Mouse (Mus musculus): Measurements from ENCODE around the gene Efcab8. TPM values are rescaled to one million over a fixed set of nuclear protein-coding genes. Genes with fewer than 3 reads are reported as not detected.
A peak's percentile ranks its signal among the peaks of the same experiment; 100 is the strongest.
"Not testable (repeated sequence)": the region's sequence is repeated elsewhere in the genome, so short reads cannot be mapped to it uniquely, and the experiment has no call there.

Gene Efcab8
- total RNA-seq, 2 experiments from 2014 or later = 0.28 TPM; not detected in 1

DNA sequence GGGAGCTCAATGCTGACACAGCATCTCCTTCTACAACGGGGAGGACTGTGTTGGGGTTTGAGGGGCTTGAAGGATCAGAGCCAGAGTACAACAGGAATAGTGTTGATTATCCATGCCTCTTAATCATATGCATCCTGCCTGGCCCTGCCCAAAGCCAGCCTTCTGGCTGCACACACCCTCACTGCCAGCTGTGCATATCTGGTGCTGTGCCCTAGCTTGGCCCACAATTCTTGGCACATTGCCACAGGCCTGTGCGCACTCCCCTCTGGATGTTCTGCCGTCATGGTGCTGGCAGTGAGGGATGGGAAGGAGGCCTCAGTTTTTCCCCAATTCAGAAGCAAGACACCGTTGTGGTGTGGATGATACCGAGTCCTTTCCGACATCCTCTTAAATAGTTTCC is 44.9 kb downstream of the Efcab8 start:
- DNase-seq (ENCODE audit: low spot score in 2 of 2) = no peak

- DNase-seq (ENCODE audit: low spot score in 2 of 2) = not testable (repeated sequence)
Measured at GRCm38 (mm10) chr2:153825900-153826299, 46.2 kb downstream of the Efcab8 start.

DNA sequence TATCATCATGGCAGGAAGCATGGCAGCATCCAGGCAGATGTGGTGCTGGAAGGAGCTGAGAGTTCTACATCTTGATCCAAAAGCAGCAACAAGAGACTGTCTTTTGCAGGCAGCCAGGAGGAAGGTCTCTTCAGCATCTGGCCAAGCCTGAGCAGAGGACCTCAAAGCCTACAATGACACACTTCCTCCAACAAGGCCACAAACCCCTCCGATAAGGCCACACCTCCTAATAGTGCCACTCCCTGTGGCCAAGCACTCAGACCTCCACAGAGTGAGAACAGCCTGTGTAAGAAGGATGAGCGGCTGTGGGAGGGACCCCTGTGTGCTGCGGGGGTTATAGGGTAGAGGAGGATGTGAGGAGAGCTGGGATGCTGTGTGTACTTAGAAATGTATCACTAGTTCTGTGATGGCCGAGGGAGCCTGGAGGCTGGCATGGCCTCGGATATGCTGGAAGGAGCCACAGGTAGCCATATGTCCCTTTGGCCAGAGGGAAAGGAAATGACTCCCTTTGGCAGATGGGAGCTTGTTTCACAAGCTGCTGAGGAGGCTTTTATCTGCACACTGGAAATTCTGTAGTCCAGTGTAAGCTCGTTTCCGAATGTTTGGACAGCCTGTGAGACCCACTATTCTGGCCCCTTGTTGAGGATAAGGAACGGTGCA is 47.6 kb downstream of the Efcab8 start:
- no peak for DNase-seq (ENCODE audit: low spot score in 2 of 2)

DNA sequence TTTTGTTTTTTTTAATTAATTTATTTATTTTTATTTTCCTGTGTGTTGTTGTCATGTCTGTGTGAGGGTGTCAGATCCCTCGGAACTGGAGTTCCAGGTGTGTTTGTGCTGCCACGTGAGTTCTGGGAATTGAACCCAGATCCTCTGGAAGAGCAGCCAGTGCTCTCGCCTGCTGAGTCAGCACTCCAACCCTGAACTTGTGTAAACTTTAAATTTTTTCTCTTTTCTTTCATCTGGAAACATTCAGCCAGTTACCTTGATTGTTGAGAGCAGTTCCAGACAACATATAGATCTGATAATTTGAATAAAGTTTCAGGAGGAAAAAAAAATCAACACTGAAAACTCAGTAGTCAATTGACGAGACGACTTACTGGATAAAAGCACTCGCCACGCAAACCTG is 49.0 kb downstream of the Efcab8 start:
- DNase-seq (ENCODE audit: low spot score in 2 of 2) = no peak

- DNase-seq (ENCODE audit: low spot score in 2 of 2) = no peak
Measured at GRCm38 (mm10) chr2:153833291-153833690, 53.6 kb downstream of the Efcab8 start.

DNA sequence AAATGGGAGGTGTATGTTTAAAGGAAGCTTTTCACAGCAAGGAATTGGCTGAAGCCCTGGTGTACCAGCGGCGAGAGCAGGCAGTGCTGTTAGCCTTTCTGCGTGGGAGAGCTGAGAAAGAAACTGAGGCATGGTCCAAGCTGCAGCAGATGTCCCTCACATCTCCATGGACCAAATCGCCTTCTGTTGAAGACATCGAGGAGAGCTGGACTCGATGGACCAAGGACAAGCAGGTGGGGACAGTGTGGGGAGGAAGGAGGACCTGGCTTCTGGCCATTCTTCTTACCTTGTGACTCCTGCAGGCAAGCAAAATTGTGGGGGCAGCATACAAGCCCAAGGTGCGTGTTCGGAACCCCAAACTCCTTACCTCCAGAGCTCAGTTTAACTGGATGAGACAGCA is 63.1 kb downstream of the Efcab8 start:
- no peak for DNase-seq (ENCODE audit: low spot score in 2 of 2)

- no peak for DNase-seq (ENCODE audit: low spot score in 2 of 2)
Measured at GRCm38 (mm10) chr2:153848389-153848788, 68.7 kb downstream of the Efcab8 start.

DNA sequence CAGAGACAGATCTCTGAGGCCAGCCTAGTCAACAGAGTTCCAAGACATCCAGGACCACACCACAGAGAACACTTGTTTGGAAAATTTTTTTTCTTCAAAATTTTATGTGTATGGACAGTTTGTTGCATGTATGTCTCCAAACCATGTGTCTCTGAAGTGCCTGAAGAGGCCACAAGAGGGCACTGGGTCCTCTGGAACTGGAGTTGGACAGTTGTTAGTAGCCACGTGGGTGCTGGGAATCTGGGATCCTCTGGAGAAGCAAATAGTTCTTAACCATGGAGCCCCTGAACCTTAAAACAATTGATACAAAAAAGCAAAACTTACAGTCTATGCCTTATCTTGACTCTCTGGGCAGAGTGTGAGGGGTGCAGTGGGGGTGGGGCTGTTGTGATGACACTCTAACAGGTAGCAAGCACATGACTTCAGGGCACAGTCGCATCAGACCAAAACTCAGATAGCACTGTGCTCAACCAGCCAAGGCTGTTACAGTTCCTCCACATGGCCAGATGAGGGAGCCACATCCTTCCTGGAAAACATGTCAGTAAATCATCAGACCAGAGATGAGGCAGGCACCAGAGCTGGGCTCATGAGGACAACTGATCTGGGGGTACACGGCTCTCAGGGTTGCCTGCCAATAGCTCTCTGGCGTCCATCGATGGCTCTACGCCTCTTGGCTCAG is 70.8 kb downstream of the Efcab8 start:
- no peak for DNase-seq (ENCODE audit: low spot score in 2 of 2)

DNA sequence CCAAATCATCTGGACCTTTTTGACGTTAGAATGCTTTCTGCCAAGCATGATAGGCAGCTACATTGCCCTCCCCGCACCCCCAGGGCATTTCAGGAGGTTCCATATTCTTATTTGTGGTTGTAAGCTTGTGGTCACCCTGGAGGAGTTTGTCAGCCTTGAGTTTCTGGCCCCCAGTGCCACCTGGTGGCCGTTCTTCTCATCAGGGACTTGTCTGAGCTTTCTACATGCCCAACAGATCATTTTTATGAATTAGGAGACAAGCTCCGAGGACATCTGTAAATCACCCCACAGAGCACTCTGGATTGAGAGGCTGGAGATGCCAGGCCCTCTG is 71.3 kb downstream of the Efcab8 start:
- peak; percentile 24 to 73 for DNase-seq (ENCODE audit: low spot score in 2 of 2)

GRCm38 (mm10) chr2:153853544-153853943 is 73.8 kb downstream of the Efcab8 start:
- DNase-seq (ENCODE audit: low spot score in 2 of 2) = no peak

DNA sequence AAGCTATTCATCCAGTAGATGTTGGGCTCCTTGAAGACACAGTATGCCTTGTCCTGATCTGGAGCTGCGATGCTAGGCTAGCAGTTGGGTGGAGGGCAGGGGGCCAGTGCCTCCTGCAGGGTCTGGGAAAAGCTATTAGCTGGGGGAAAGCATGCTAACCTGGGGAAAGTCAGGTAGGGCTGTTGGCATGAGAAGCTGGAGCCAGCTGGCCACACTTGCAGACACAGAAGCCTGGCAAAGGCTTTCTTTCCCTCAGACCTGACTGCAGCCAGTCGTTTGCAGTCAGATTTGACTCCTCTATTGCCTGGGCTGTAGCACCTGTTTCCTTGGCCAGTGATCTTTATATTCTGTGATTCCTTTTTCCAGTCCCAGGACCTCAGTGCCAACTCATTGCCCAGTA is 79.8 kb downstream of the Efcab8 start:
- no peak for DNase-seq (ENCODE audit: low spot score in 2 of 2)

- DNase-seq (ENCODE audit: low spot score in 2 of 2) = no peak
Measured at GRCm38 (mm10) chr2:153860315-153860714, 80.6 kb downstream of the Efcab8 start.

DNA sequence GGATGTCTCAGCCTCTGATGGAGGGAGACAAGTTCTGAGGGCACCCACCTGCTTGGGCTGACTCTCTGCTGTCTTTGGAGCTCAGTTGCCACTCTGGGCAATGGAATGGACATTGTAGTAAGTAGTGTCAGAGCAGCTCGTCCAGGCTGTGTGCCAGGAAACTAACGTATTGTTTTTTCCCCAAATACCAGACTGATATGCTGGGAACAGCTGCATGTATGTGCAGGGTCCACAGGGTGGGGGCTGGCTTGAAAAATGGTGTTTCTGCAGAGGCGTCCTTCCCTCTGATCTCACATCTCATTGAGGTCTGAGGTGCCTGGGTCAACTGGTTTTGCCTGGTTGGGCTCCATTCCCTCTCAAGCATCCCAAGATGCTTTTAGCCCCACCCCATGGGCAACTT is 81.0 kb downstream of the Efcab8 start:
- no peak for DNase-seq (ENCODE audit: low spot score in 2 of 2)

DNA sequence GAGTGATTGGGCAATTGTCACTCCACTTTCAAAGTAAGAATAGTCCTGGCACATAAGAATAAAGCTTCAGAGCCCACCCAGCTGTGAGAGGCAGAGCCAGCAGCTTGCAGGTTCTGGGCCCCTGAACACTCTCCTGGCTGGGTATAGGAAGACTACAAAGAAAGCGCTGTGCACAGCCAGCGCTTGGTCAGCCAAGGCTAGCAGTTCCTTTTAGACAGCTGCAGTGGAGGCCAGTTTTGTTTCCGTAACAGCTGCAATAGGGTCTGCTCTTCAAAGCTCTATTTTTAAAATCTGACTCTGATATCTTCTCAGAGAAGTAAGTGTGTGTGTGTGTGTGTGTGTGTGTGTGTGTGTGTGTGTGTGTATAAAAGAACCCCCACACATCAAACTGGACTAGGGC is 82.2 kb downstream of the Efcab8 start:
- DNase-seq (ENCODE audit: low spot score in 2 of 2) = no peak

DNA sequence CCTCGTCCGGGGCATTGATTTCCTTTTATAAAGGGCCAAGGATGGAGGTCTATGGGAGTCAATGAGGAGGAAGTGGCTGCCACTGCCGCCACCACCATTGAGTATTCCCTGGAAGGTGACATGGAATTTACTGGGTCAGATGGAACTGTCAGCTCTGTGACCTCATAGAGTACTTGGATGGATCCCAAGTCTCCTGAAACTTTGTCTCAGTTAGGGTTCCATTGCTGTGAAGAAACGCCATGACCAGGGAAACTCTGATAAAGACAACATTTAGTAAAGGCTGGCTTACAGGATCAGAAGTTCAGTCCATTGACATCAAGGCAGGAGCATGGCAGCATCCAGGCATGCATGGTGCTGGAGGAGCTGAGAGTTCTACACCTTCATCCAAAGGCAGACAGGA is 91.3 kb downstream of the Efcab8 start, which contains the start of gene Sun5:
Sun5 (minus strand) TSS at position 101 of the 400 bp plus-strand sequence.
- DNase-seq (ENCODE audit: low spot score in 2 of 2) = no peak

- no peak for DNase-seq (ENCODE audit: low spot score in 2 of 2)
Measured at GRCm38 (mm10) chr2:153874745-153875144, 95.0 kb downstream of the Efcab8 start, which contains the start of gene Bpifb2. TSS of gene Bpifb2 (plus strand) at chr2:153875045.

Other genes starting within 250 kb of the Efcab8 start
- 10 to 100 TPM; 46.5 to 48.1 TPM for gene Nol4l, start 250.0 kb upstream of the Efcab8 start, total RNA-seq (2021)
- gene Commd7, start 147.2 kb upstream of the Efcab8 start, total RNA-seq (2021) = 10 to 100 TPM; 30.6 to 31.5 TPM
- gene Dnmt3b, start 130.5 kb upstream of the Efcab8 start, total RNA-seq (2021) = 1 to 10 TPM in 1 of 2 experiments, under 1 TPM in 1; 0.87 to 1.5 TPM
- gene Dnmt3c, start 83.3 kb upstream of the Efcab8 start, total RNA-seq (2021) = under 1 TPM in 1 of 2 experiments, not detected in 1; 0.15 TPM
- 10 to 100 TPM; 63.1 to 78.1 TPM for gene Mapre1, start 38.7 kb upstream of the Efcab8 start, total RNA-seq (2021)
- gene Sun5, start 91.2 kb downstream of the Efcab8 start, total RNA-seq (2021) = not detected
- not detected for gene Bpifb2, start 95.1 kb downstream of the Efcab8 start, total RNA-seq (2021)
- not detected for gene Bpifb6, start 120.5 kb downstream of the Efcab8 start, total RNA-seq (2021)
- not detected for gene Bpifb3, start 138.3 kb downstream of the Efcab8 start, total RNA-seq (2021)
- not detected for gene Bpifb4, start 158.3 kb downstream of the Efcab8 start, total RNA-seq (2021)
- gene Bpifa6, start 195.0 kb downstream of the Efcab8 start, total RNA-seq (2021) = not detected
- not detected for gene Bpifa2, start 228.3 kb downstream of the Efcab8 start, total RNA-seq (2021)

All from layer of hippocampus, adult 18-20 months (tissue).